Mouse (Mus musculus) heart, embryonic 10.5 days (tissue): Measurements from ENCODE around the gene Osgep. TPM values are rescaled to one million over a fixed set of nuclear protein-coding genes. Genes with fewer than 3 reads are reported as not detected.
"Not testable (repeated sequence)": the region's sequence is repeated elsewhere in the genome, so short reads cannot be mapped to it uniquely, and the experiment has no call there.

Experiments
- DNase-seq: peaks from one replicate; pipeline ENCODE4 v3.0.0-alpha.2; 2017; ENCODE audit warnings: low spot score
- H3K27ac ChIP-seq: fragments of 300-500 bp; sonication (generic); 2 replicates; pipeline ENCODE4 v1.5.1; 2016; ENCODE audit warnings: mild to moderate bottlenecking
- H3K27me3 ChIP-seq: fragments of 300-500 bp; sonication (generic); 2 replicates; pipeline ENCODE4 v1.6.1; 2016; ENCODE audit warnings: mild to moderate bottlenecking; ENCODE audit not compliant: poor library complexity, insufficient read depth, severe bottlenecking
- H3K36me3 ChIP-seq: fragments of 300-500 bp; sonication (generic); 2 replicates; pipeline ENCODE4 v1.6.1; 2016; ENCODE audit warnings: mild to moderate bottlenecking, moderate library complexity
- H3K4me1 ChIP-seq: fragments of 300-500 bp; sonication (generic); 2 replicates; pipeline ENCODE4 v1.6.1; 2016; ENCODE audit warnings: mild to moderate bottlenecking
- H3K4me3 ChIP-seq: fragments of 300-500 bp; sonication (generic); 2 replicates; pipeline ENCODE4 v1.5.1; 2016; ENCODE audit warnings: mild to moderate bottlenecking, moderate library complexity
- H3K9me3 ChIP-seq: fragments of 300-500 bp; sonication (generic); 2 replicates; pipeline ENCODE4 v1.6.1; 2016; ENCODE audit warnings: mild to moderate bottlenecking, moderate library complexity
- WGBS: fragments of 180-500 bp; shearing (Covaris S2); methylation state at CpG from one replicate; pipeline ENCODE4 v1.1.7; 2016; 5-methylcytosine and 5-hydroxymethylcytosine counted together
- polyA plus RNA-seq: library from polyadenylated mRNA; unstranded; fragments of >200 nt; fragmentation: Nextera tagmentation; extraction: Ambion mirVana; gene quantifications from 2 replicates; pipeline ENCODE4 v1.2.1, GENCODE M21; 2016

The Osgep gene
- polyA plus RNA-seq, 1 experiment from 2014 or later: 145 TPM

- Histone ChIP-seq H3K36me3 (peaks cover 10% of the 10 kb centered on the region), H3K9me3 (no peaks in the 10 kb centered on the region), H3K4me3 (no peak overlapping the region), H3K4me1 (peaks cover 4% of the 10 kb centered on the region), H3K27me3 (no peaks in the 10 kb centered on the region), H3K27ac (no peak overlapping the region)
- DNase-seq: no peak
- 86% methylated on average over 10 of the region's 10 CpGs for WGBS
These were observed 30.8 kb upstream of the Osgep start for GRCm38 (mm10) chr14:50955487-50955886.

- 30% methylated on average over 3 of the region's 3 CpGs for WGBS
- not testable (repeated sequence) for H3K27me3 ChIP-seq, H3K9me3 ChIP-seq, H3K4me1 ChIP-seq, DNase-seq
- Histone ChIP-seq H3K4me3 (peak overlapping the region; percentile 55), H3K27ac (peak overlapping the region; percentile 87; the same call in 1 of the 2 replicates), H3K36me3 (peaks cover 12% of the 10 kb centered on the region)
These were observed 20.8 kb upstream of the Osgep start for GRCm38 (mm10) chr14:50945526-50945925.

GRCm38 (mm10) chr14:50945081-50945480 is 20.4 kb upstream of the Osgep start:
- H3K36me3 ChIP-seq: peaks cover 10% of the 10 kb centered on the region
- not testable (repeated sequence) for H3K4me1 ChIP-seq, H3K27me3 ChIP-seq, DNase-seq, H3K9me3 ChIP-seq
- 14% methylated on average over 6 of the region's 6 CpGs for WGBS
- peak overlapping the region; percentile 55 for H3K4me3 ChIP-seq
- H3K27ac ChIP-seq: peak overlapping the region; percentile 87

- not testable (repeated sequence) for H3K36me3 ChIP-seq, H3K9me3 ChIP-seq, H3K4me1 ChIP-seq, H3K27me3 ChIP-seq
- under 1% methylated on average over 15 of the region's 15 CpGs for WGBS
- Histone ChIP-seq H3K27ac (peak overlapping the region; percentile 87), H3K4me3 (peak overlapping the region; percentile 55)
- DNase-seq: peak; percentile 80
These were observed 20.0 kb upstream of the Osgep start for GRCm38 (mm10) chr14:50944668-50945033.

GRCm38 (mm10) chr14:50943932-50944667 is 19.4 kb upstream of the Osgep start, which contains the start of gene Gm49342:
TSS of gene Gm49342 (plus strand) at chr14:50944517.
- no peaks in the 10 kb centered on the region for H3K9me3 ChIP-seq
- WGBS: 17% methylated on average over 31 of the region's 31 CpGs
- H3K4me3 ChIP-seq: peak within 1 kb of the TSS; percentile 55
- H3K4me1 ChIP-seq: 0 out of 2 replicates have a peak, but pooled peaks cover 4% of the 10 kb centered on the region
- peak; percentile 98 for DNase-seq
- peak within 1 kb of the TSS; percentile 87 for H3K27ac ChIP-seq
- no peaks in the 10 kb centered on the region for H3K27me3 ChIP-seq
- H3K36me3 ChIP-seq: peaks cover 5% of the 10 kb centered on the region

- Histone ChIP-seq H3K4me3 (no peak overlapping the region), H3K9me3 (no peaks in the 10 kb centered on the region), H3K27me3 (no peaks in the 10 kb centered on the region), H3K27ac (no peak overlapping the region), H3K36me3 (no peaks in the 10 kb centered on the region), H3K4me1 (0 out of 2 replicates have a peak, but pooled peaks cover 2% of the 10 kb centered on the region)
- no peak for DNase-seq
- WGBS: 36% methylated on average over 2 of the region's 2 CpGs
These were observed 14.2 kb upstream of the Osgep start for GRCm38 (mm10) chr14:50938940-50939339.

GRCm38 (mm10) chr14:50938119-50938908 is 13.6 kb upstream of the Osgep start:
- WGBS: 79% methylated on average over 3 of the region's 3 CpGs
- H3K4me1 ChIP-seq: no peaks in the 10 kb centered on the region
- no peak overlapping the region for H3K27ac ChIP-seq
- no peaks in the 10 kb centered on the region for H3K36me3 ChIP-seq
- H3K4me3 ChIP-seq: no peak overlapping the region
- no peaks in the 10 kb centered on the region for H3K9me3 ChIP-seq
- no peaks in the 10 kb centered on the region for H3K27me3 ChIP-seq
- no peak for DNase-seq

GRCm38 (mm10) chr14:50936649-50937048 is 12.0 kb upstream of the Osgep start:
- Histone ChIP-seq H3K4me1 (no peaks in the 10 kb centered on the region), H3K9me3 (no peaks in the 10 kb centered on the region), H3K27ac (no peak overlapping the region), H3K4me3 (no peak overlapping the region), H3K36me3 (no peaks in the 10 kb centered on the region), H3K27me3 (no peaks in the 10 kb centered on the region)
- DNase-seq: no peak
- 65% methylated on average over 1 of the region's 1 CpGs for WGBS

GRCm38 (mm10) chr14:50931493-50932020 is 6.9 kb upstream of the Osgep start:
- H3K36me3 ChIP-seq: peaks cover 29% of the 10 kb centered on the region
- peak overlapping the region; percentile 98 for H3K4me3 ChIP-seq
- peaks cover 9% of the 10 kb centered on the region; the same call in 1 of the 2 replicates for H3K4me1 ChIP-seq
- no peaks in the 10 kb centered on the region for H3K27me3 ChIP-seq
- 10% methylated on average over 12 of the region's 12 CpGs for WGBS
- peak overlapping the region; percentile 96 for H3K27ac ChIP-seq
- no peaks in the 10 kb centered on the region for H3K9me3 ChIP-seq
- DNase-seq: no peak

GRCm38 (mm10) chr14:50930754-50931492 is 6.2 kb upstream of the Osgep start, which contains the start of the genes Pip4p1 and Pnp:
TSS of gene Pip4p1 (minus strand) at chr14:50930856.
TSS of gene Pnp (plus strand) at chr14:50931082.
- DNase-seq: peak; percentile 100
- Histone ChIP-seq H3K4me1 (peaks cover 11% of the 10 kb centered on the region; the same call in 1 of the 2 replicates), H3K4me3 (peak within 1 kb of the TSS; percentile 98), H3K27me3 (no peaks in the 10 kb centered on the region), H3K9me3 (no peaks in the 10 kb centered on the region), H3K36me3 (peaks cover 35% of the 10 kb centered on the region), H3K27ac (peak within 1 kb of the TSS; percentile 96)
- under 1% methylated on average over 68 of the region's 68 CpGs for WGBS

- Histone ChIP-seq H3K27me3 (no peaks in the 10 kb centered on the region), H3K4me1 (peaks cover 11% of the 10 kb centered on the region; the same call in 1 of the 2 replicates), H3K4me3 (peak overlapping the region; percentile 98), H3K27ac (peak overlapping the region; percentile 96), H3K36me3 (peaks cover 35% of the 10 kb centered on the region), H3K9me3 (no peaks in the 10 kb centered on the region)
- WGBS: under 1% methylated on average over 37 of the region's 38 CpGs
- DNase-seq: no peak
These were observed 5.7 kb upstream of the Osgep start for GRCm38 (mm10) chr14:50930377-50930753.

GRCm38 (mm10) chr14:50929951-50930350 is 5.3 kb upstream of the Osgep start:
- H3K36me3 ChIP-seq: peaks cover 35% of the 10 kb centered on the region
- 19% methylated on average over 10 of the region's 10 CpGs for WGBS
- DNase-seq: no peak
- peak overlapping the region; percentile 98 for H3K4me3 ChIP-seq
- peak overlapping the region; percentile 96 for H3K27ac ChIP-seq
- peaks cover 11% of the 10 kb centered on the region; the same call in 1 of the 2 replicates for H3K4me1 ChIP-seq
- H3K27me3 ChIP-seq: no peaks in the 10 kb centered on the region
- no peaks in the 10 kb centered on the region for H3K9me3 ChIP-seq
